Mouse (Mus musculus): ENCODE measurements around the gene Zfhx3.

The Zfhx3 gene

GRCm38 (mm10) chr8:108990537-108990936, 1048.1 kb downstream of the Zfhx3 start:
- no peak for DNase-seq (ENCODE audit: low read depth, low spot score)

DNA sequence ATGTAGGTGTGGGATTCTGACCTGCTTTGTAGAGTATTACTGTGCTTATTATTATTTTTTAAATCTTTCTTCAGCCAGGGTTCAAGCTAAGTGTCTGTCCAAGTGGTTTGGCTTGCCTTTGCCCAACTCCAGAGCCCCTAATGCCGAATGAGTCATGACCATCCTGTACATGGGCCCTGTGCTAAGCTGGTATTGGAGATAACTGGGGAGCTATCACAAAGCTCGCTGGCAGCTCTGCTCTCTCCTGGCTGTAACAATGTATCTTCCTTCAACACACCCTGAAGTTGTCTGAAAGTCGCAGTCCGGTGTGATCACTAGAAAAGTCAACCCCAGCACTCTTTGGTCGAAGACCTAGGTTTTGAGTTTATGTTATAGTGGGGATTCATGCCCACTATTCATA, 1049.0 kb downstream of the Zfhx3 start:
- no peak for DNase-seq (ENCODE audit: low read depth, low spot score)

- no peak for DNase-seq (ENCODE audit: low read depth, low spot score)
Observed at GRCm38 (mm10) chr8:108993718-108994117, 1051.3 kb downstream of the Zfhx3 start.

- no peak for DNase-seq (ENCODE audit: low read depth, low spot score)
Observed at GRCm38 (mm10) chr8:108994187-108994586, 1051.7 kb downstream of the Zfhx3 start.

DNA sequence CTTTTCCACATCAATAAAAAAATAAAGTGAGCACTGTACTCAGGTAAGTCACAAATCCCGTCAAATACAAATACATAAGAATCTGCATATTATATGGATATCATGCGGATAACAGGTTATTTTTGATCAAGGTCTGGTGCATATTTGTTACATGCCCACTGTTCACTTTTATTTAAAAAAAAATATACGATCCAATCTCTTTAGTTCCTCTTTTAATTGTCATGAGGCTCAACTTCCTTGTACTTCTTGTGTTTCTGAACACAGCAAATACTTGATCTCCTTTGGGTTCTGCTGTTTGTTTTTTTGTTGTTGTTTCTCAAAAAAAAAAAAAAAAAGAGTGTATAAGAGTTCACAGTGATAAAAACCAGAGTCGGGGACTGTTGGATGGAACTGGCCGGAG, 1052.4 kb downstream of the Zfhx3 start:
- DNase-seq (ENCODE audit: low read depth, low spot score): no peak

DNA sequence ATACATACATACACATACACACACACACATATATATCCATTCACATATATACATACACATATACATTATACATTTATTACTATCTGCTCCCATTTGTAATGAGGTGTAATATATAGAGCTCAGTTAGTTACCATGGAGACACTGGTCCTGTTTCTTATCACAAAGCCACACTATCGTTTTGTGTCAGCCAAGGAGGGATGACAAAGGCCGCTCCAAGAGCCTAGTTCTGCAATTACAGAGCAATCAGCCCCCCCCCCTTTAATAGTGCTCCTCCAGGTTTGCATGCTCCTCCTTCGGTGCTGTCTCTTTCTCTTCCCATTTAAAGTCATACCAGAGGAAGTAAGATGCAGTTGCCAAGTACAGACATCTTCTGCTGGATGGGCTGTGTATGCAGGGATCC, 1054.9 kb downstream of the Zfhx3 start:
- no peak for DNase-seq (ENCODE audit: low read depth, low spot score)

- no peak for DNase-seq (ENCODE audit: low read depth, low spot score)
Observed at GRCm38 (mm10) chr8:108999297-109000249, 1057.1 kb downstream of the Zfhx3 start.

- no peak for DNase-seq (ENCODE audit: low read depth, low spot score)
Observed at GRCm38 (mm10) chr8:109001031-109001430, 1058.6 kb downstream of the Zfhx3 start.

DNA sequence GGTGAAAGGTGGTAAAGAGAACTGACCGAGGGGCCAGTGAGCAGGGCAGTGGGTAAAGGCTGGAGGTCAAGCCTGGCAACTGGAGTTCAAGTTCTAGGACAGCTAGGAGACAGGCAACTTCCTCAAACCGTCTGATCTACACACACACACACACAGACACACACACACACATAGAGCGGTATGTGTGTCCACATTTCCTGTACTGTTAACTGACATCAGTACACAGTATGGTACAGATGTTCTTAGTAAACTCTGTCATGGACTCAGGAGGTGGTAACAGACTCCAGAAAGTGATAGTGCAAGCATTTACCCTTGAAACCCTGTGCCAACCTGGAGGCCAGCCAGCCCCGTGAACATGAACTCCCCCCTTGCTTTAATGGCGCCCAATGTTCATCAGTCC, 1059.5 kb downstream of the Zfhx3 start:
- DNase-seq (ENCODE audit: low read depth, low spot score): no peak

- no peak for DNase-seq (ENCODE audit: low read depth, low spot score)
Observed at GRCm38 (mm10) chr8:109006986-109007385, 1064.5 kb downstream of the Zfhx3 start.

Measured in CD4-positive helper T cell, adult 2 months (primary cell).